Mouse (Mus musculus): ENCODE measurements at regions not wholly inside any gene's neighbourhood (a gene's known extent, or its start where the extent isn't known, plus 50 kb on each side); places are given as distances from the start of the nearest gene placed in this dataset.
A peak's percentile ranks its signal among the peaks of the same experiment; 100 is the strongest.

DNA sequence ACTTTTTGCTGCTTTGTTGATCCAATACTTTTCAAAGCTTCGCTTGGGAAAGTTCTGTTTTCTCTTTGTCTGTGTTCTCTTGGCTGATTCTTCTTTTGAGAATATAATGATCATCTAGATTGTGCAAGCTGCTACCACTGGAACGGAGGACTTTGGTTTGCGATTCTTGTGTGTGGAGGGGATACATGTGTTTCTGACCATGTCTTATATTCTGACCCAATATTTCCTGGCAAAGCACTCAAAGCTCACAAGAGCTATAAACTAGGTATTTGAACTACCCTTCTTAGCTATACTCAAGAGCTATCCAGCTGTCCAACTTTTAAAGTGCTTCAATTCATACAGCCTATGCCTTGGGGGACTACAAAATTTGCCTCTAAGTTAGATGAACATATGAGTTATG lies 96.6 kb upstream of the Paip1 start:
- TF ChIP-seq CTCF (IDR thresholded peaks at IDR 0.05; ENCODE audit: control insufficient read depth, insufficient read depth, low read length) (no peak), POLR2A (IDR thresholded peaks at IDR 0.05; ENCODE audit: borderline replicate concordance, control insufficient read depth, low read depth, low read length) (no peak)
- WGBS = 69% methylated on average over 3 of the region's 3 CpGs
- Histone ChIP-seq H3K4me3 (replicated peaks; ENCODE audit: control insufficient read depth, low read depth, low read length) (no peak overlapping the region), H3K4me1 (ENCODE audit: control insufficient read depth, insufficient read depth, low read length) (no peaks in the 10 kb centered on the region), H3K27ac (ENCODE audit: control insufficient read depth, insufficient read depth, low read depth, low read length, poor library complexity) (no peak overlapping the region)

DNA sequence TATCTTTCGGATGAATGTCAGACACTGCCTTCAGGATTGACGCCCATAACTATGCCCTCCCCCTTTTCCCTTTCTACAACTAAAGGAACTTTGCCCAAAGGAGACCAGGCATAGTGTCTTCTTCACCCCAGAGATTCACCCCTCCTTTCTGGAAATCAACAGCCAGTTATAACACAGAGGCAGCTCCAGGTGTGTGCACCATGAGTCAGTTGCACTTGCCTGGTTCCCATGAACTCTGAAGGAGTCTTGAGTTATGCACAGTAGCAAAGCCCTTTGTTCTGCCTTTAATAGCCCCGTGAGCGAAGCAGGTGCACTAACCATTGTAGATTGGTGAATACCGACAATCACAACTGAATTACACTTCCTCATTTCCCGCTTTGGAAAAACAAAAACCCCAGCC lies 94.5 kb upstream of the Paip1 start:
- no peak for TF ChIP-seq POLR2A (IDR thresholded peaks at IDR 0.05; ENCODE audit: borderline replicate concordance, control insufficient read depth, low read depth, low read length)
- TF ChIP-seq CTCF (IDR thresholded peaks at IDR 0.05; ENCODE audit: control insufficient read depth, insufficient read depth, low read length) = no peak
- no peaks in the 10 kb centered on the region for H3K4me1 ChIP-seq (ENCODE audit: control insufficient read depth, insufficient read depth, low read length)
- 54% methylated on average over 6 of the region's 6 CpGs for WGBS
- H3K4me3 ChIP-seq (replicated peaks; ENCODE audit: control insufficient read depth, low read depth, low read length) = no peak overlapping the region
- H3K27ac ChIP-seq (ENCODE audit: control insufficient read depth, insufficient read depth, low read depth, low read length, poor library complexity) = no peak overlapping the region

DNA sequence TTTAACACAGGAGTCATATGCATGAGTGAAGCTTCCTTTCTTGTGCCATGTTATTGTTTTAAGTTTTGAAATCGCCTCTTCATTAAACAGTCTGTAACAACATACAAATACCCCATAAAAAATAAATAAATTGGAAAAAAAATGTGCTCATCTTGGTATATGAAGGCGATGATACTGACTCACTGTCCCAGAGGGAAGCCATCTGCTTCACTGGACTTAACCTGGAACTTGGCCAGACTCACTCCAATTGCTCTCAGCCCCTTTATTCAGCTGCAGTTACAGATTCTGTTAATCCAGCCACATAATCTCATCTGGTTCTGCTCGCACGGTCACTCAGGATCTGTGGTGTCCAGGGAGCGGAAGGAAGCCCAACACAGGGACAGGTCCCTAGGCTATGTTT lies 90.5 kb upstream of the Paip1 start:
- 89% methylated on average over 5 of the region's 5 CpGs for WGBS
- TF ChIP-seq POLR2A (IDR thresholded peaks at IDR 0.05; ENCODE audit: borderline replicate concordance, control insufficient read depth, low read depth, low read length) = no peak
- TF ChIP-seq CTCF (IDR thresholded peaks at IDR 0.05; ENCODE audit: control insufficient read depth, insufficient read depth, low read length) = no peak
- no peak overlapping the region for H3K27ac ChIP-seq (ENCODE audit: control insufficient read depth, insufficient read depth, low read depth, low read length, poor library complexity)
- H3K4me1 ChIP-seq (ENCODE audit: control insufficient read depth, insufficient read depth, low read length) = no peaks in the 10 kb centered on the region
- H3K4me3 ChIP-seq (replicated peaks; ENCODE audit: control insufficient read depth, low read depth, low read length) = no peak overlapping the region

DNA sequence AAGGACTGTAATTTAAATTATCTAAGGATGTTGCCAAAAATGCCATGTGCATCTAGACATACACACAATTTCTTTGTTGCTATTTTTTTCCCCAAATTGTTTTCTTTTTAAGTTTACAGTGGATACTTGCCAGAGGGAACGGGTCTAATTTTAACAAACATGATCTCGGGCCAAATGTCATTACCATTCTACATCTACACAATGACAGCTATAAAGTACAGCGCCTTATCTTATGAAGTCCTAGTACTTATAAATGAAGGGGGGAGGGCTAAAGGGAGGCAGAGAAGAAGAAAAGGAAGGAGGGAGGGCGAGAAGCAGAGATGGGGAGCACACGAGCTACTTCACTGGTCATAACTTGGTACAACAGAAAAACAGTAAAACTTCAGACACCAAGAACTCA lies 89.4 kb upstream of the Paip1 start:
- TF ChIP-seq POLR2A (IDR thresholded peaks at IDR 0.05; ENCODE audit: borderline replicate concordance, control insufficient read depth, low read depth, low read length) (no peak), CTCF (IDR thresholded peaks at IDR 0.05; ENCODE audit: control insufficient read depth, insufficient read depth, low read length) (no peak)
- WGBS = 65% methylated on average over 5 of the region's 5 CpGs
- no peak overlapping the region for H3K27ac ChIP-seq (ENCODE audit: control insufficient read depth, insufficient read depth, low read depth, low read length, poor library complexity)
- no peaks in the 10 kb centered on the region for H3K4me1 ChIP-seq (ENCODE audit: control insufficient read depth, insufficient read depth, low read length)
- no peak overlapping the region for H3K4me3 ChIP-seq (replicated peaks; ENCODE audit: control insufficient read depth, low read depth, low read length)

DNA sequence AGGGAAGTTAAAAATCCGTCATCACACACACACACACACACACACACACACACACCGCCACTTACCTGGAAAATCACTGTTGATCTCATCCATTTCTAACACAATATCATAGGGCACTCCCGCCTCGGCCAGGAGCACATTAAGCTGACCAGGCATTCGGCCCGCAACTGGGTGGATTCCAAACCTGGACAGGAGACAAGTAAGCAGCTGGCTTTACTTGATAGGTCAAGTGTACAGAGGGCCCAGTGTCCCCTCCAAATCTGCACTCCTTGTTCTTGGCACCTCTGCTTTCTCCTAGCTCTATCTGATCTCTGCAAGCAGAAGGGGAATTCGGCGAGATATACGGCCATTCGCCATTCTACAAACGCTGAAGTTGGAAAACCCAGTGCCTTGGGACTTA lies 88.6 kb upstream of the Paip1 start:
- no peak overlapping the region for H3K27ac ChIP-seq (ENCODE audit: control insufficient read depth, insufficient read depth, low read depth, low read length, poor library complexity)
- no peaks in the 10 kb centered on the region for H3K4me1 ChIP-seq (ENCODE audit: control insufficient read depth, insufficient read depth, low read length)
- TF ChIP-seq CTCF (IDR thresholded peaks at IDR 0.05; ENCODE audit: control insufficient read depth, insufficient read depth, low read length) (no peak), POLR2A (IDR thresholded peaks at IDR 0.05; ENCODE audit: borderline replicate concordance, control insufficient read depth, low read depth, low read length) (no peak)
- H3K4me3 ChIP-seq (replicated peaks; ENCODE audit: control insufficient read depth, low read depth, low read length) = no peak overlapping the region
- WGBS = 88% methylated on average over 11 of the region's 11 CpGs

DNA sequence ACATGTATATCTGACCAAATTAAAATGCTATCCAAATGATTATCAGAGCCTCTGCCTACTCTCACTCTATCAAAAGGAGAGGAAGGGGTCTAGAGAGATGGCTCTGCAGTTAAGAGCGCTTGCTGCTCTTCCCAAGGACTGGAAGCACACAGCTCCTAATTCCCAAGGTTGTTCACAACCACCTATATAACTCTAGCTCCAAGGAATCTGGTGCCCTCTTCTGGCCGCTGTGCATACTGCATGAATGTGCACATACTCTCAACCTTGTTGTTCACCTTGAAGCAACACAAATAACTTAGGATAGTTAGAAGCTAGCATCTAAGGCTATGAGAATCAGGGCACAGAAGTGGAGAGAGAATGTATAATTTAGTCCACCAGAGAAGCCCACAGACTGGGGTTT lies 86.6 kb upstream of the Paip1 start:
- H3K4me1 ChIP-seq (ENCODE audit: control insufficient read depth, insufficient read depth, low read length) = no peaks in the 10 kb centered on the region
- WGBS = 48% methylated on average over 2 of the region's 2 CpGs
- TF ChIP-seq CTCF (IDR thresholded peaks at IDR 0.05; ENCODE audit: control insufficient read depth, insufficient read depth, low read length) (peak; percentile 39), POLR2A (IDR thresholded peaks at IDR 0.05; ENCODE audit: borderline replicate concordance, control insufficient read depth, low read depth, low read length) (no peak)
- no peak overlapping the region for H3K4me3 ChIP-seq (replicated peaks; ENCODE audit: control insufficient read depth, low read depth, low read length)
- no peak overlapping the region for H3K27ac ChIP-seq (ENCODE audit: control insufficient read depth, insufficient read depth, low read depth, low read length, poor library complexity)

DNA sequence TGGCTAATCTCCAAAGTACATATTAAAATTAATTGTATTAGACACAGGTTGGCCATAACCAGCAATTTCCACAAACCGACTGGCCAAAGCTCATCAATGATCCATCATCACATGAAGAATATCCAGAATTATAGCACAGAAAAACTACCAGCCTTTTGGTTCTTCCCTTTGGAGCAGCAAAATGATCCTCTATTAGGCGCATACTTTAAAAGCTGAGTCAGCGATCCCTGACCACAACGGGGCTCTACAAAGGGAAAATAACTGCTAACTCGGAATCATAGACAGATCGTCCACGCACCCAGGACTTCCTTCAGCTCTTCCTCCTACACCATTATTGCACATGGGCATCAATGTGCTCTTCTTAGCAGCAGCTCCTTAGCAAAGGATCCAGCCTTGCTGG lies 85.6 kb upstream of the Paip1 start:
- WGBS = 89% methylated on average over 7 of the region's 7 CpGs
- H3K4me3 ChIP-seq (replicated peaks; ENCODE audit: control insufficient read depth, low read depth, low read length) = no peak overlapping the region
- H3K4me1 ChIP-seq (ENCODE audit: control insufficient read depth, insufficient read depth, low read length) = no peaks in the 10 kb centered on the region
- no peak overlapping the region for H3K27ac ChIP-seq (ENCODE audit: control insufficient read depth, insufficient read depth, low read depth, low read length, poor library complexity)
- no peak for TF ChIP-seq POLR2A (IDR thresholded peaks at IDR 0.05; ENCODE audit: borderline replicate concordance, control insufficient read depth, low read depth, low read length)

DNA sequence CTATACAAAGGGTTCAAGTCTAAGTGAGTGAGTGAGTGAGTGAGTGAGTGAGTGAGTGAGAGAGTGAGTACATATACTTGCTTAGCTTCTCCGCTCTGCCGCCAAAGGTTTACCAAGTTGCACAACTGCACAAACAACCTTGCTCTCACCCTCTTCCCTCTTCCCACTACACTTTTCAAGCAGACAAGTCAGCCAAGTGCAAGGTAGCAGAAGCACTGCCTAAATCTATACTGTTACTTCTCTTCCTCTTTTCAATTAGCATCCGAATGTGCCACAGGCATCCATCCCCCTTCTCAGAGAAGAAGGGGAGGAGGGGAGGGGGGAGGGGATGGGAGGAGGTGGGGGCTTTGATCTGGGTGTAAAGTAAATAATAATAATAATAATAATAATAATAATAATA lies 80.4 kb upstream of the Paip1 start:
- Histone ChIP-seq H3K27ac (ENCODE audit: control insufficient read depth, insufficient read depth, low read depth, low read length, poor library complexity) (no peak overlapping the region), H3K4me3 (replicated peaks; ENCODE audit: control insufficient read depth, low read depth, low read length) (no peak overlapping the region), H3K4me1 (ENCODE audit: control insufficient read depth, insufficient read depth, low read length) (no peaks in the 10 kb centered on the region)
- TF ChIP-seq CTCF (IDR thresholded peaks at IDR 0.05; ENCODE audit: control insufficient read depth, insufficient read depth, low read length) = no peak
- no peak for TF ChIP-seq POLR2A (IDR thresholded peaks at IDR 0.05; ENCODE audit: borderline replicate concordance, control insufficient read depth, low read depth, low read length)
- WGBS = 83% methylated on average over 3 of the region's 3 CpGs

DNA sequence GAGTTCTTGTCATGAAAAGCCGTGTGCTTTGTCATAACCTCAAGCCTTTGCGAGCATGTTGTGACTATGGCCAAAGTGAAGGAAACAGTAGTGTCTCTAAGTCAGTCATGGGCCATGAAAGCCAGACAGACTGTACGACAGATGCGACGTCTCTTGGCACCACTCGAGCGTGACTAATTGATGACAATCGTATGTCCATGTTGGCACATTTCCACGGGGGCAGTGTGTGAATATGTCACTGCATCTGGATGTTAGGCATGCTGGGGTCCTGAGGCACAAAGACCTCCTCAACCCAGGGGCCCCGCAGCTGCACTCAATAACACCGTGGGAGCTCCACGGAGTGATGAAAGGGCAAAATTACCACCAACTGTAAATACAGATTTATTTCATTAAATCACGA lies 77.1 kb upstream of the Paip1 start:
- 84% methylated on average over 13 of the region's 13 CpGs for WGBS
- H3K4me3 ChIP-seq (replicated peaks; ENCODE audit: control insufficient read depth, low read depth, low read length) = no peak overlapping the region
- H3K27ac ChIP-seq (ENCODE audit: control insufficient read depth, insufficient read depth, low read depth, low read length, poor library complexity) = no peak overlapping the region
- no peaks in the 10 kb centered on the region for H3K4me1 ChIP-seq (ENCODE audit: control insufficient read depth, insufficient read depth, low read length)
- no peak for TF ChIP-seq CTCF (IDR thresholded peaks at IDR 0.05; ENCODE audit: control insufficient read depth, insufficient read depth, low read length)
- no peak for TF ChIP-seq POLR2A (IDR thresholded peaks at IDR 0.05; ENCODE audit: borderline replicate concordance, control insufficient read depth, low read depth, low read length)

All from bone marrow, adult 2 months (tissue).